Mouse (Mus musculus) mouse embryonic stem cell (cell line): ENCODE data around the gene Apoa5.

Source experiments
- in situ Hi-C, 2 experiments: fragments of 300-500 bp; cut with MboI; formaldehyde crosslinking; loops; 1 replicate in 1 of 2; 3 replicates in 1 of 2; pipeline ENCODE4 v1.14.3; 2019 to 2020; ENCODE audit warnings: low sequenced_read_pairs in 2 of 2, low pct_unique_long_range_greater_than_20kb in 1 of 2, mixed read lengths in 1 of 2; ENCODE audit not compliant: unreplicated experiment in 1 of 2

Gene Apoa5

DNA sequence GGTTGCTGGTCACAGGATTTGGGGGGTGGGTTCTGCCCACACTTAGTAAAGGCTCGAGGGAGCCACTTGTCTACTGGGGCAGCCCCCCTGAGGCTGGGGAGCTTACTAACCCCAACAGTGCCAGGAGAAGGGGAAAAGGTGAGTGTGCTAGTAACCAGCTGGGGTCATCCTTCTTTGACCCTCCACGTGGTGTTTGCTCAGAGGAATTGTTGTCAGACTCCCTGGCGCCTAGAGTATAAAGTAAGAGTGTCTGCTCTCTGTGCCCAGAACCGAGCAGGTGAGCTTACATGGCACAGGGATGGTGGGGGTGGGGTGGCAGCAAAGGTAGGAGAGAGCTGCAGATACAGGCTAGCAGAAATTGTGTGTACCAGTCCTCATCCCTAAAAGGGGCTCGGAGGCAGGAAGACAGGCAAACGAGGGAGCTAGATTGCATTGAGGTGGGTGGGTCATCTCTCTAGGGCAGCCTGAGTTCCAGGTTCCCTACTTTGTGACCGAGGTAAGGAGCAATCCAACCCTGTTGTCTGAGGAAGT lies at the start of gene Apoa5:
Gene Apoa5 (plus strand): TSS at position 291 of the 531 bp plus-strand sequence.
- in situ Hi-C loops = no loop called here

GRCm38 (mm10) chr9:46223090-46223489 lies 45.3 kb upstream of the Apoa5 start:
- in situ Hi-C loops = no loop called here

DNA sequence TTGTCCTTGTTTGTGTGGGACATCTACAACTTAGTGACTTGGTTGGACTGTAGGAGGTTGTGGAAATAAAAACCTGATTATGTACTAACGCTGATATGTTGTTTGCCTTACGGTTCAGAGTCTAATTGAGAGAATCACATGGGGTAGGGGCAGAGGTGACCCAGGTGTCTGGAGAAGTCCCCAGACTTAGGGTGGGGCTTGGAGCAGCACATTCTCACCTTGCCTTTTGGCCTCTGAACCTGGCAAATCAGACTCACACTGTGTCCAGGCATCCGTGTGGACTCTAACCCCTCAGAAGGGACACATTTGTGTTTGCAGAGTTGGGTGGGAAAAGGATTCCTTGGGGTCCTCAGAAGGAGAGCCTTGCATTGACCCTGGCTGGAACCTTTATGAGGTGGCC lies 44.3 kb upstream of the Apoa5 start:
- in situ Hi-C loops = no loop called here

DNA sequence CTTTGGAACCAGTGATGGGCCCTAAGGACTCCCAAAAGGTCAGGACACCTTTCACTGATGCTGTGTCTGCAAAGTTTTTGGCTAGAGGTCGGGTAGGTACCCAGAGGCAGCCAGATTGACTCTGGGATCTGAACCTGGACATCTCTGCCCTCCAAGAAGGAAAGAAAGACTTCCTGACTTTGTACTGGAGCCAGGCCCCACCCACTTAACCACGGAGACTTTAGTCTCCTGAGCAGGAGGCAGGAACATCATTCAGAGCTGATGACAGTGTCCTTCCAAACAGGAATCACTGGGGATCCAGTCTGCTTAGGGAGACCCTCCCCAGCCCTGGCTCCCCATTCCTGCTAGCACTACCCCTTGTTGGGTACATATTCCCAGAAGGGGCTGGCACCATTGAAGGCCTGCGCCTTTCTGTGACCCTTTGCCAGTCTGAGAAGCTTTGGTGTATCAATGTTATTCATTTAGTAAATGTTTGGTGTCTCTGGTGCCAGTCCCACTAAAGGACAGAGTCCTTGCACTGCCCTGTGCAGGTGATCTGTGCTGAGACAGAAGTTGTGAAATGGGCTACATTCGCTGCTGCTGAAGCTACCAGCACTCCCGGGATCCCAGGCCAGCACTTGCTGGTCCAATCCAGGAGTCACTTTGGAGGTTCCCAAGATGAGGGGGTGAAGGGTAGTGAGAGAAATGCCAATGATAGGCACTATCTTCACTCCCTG lies 43.3 kb upstream of the Apoa5 start:
- in situ Hi-C loops = no loop called here

- in situ Hi-C loops = no loop called here
Observed at GRCm38 (mm10) chr9:46227064-46227614, 41.3 kb upstream of the Apoa5 start.

- in situ Hi-C loops = no loop called here
Observed at GRCm38 (mm10) chr9:46228491-46228890, 39.9 kb upstream of the Apoa5 start, which contains the start of gene Apoa1. Gene Apoa1 (plus strand): TSS chr9:46228580.

DNA sequence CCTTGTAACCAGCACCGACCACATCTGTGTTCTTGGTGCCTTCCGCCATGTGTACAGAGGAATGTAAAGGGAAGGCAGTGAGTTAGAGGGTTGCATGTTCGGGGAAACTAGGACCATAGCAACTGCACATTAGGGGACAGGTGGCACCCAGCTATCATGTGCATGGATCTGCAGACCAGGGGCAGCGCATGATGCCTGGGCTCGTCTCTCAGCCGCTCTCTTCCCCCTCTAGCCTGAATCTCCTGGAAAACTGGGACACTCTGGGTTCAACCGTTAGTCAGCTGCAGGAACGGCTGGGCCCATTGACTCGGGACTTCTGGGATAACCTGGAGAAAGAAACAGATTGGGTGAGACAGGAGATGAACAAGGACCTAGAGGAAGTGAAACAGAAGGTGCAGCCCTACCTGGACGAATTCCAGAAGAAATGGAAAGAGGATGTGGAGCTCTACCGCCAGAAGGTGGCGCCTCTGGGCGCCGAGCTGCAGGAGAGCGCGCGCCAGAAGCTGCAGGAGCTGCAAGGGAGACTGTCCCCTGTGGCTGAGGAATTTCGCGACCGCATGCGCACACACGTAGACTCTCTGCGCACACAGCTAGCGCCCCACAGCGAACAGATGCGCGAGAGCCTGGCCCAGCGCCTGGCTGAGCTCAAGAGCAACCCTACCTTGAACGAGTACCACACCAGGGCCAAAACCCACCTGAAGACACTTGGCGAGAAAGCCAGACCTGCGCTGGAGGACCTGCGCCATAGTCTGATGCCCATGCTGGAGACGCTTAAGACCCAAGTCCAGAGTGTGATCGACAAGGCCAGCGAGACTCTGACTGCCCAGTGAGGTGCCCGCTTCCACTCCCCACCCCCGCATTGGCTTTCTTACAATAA lies 38.6 kb upstream of the Apoa5 start:
- in situ Hi-C loops = loop anchor here in 1 of 2 experiments (10.0 kb wide), 1 partner anchor 225 kb away; no protein-coding TSS in a partner anchor

GRCm38 (mm10) chr9:46230450-46230975 lies 37.9 kb upstream of the Apoa5 start:
- in situ Hi-C loops = loop anchor here in 1 of 2 experiments (10.0 kb wide), 1 partner anchor 226 kb away; no protein-coding TSS in a partner anchor

GRCm38 (mm10) chr9:46235196-46235595 lies 33.2 kb upstream of the Apoa5 start:
- in situ Hi-C loops = loop anchor here in 1 of 2 experiments (10.0 kb wide), 1 partner anchor 230 kb away; no protein-coding TSS in a partner anchor

- in situ Hi-C loops = loop anchor here in 1 of 2 experiments (10.0 kb wide), 1 partner anchor 231 kb away; no protein-coding TSS in a partner anchor
Observed at GRCm38 (mm10) chr9:46235596-46235648, 33.0 kb upstream of the Apoa5 start, which contains the start of gene Apoc3. Gene Apoc3 (minus strand): TSS chr9:46235636.

- in situ Hi-C loops = loop anchor here in 1 of 2 experiments (10.0 kb wide), 1 partner anchor 231 kb away; no protein-coding TSS in a partner anchor
Observed at GRCm38 (mm10) chr9:46235649-46236048, 32.8 kb upstream of the Apoa5 start.

GRCm38 (mm10) chr9:46238850-46239249 lies 29.6 kb upstream of the Apoa5 start:
- in situ Hi-C loops = loop anchor here in 1 of 2 experiments (10.0 kb wide), 1 partner anchor 234 kb away; no protein-coding TSS in a partner anchor

DNA sequence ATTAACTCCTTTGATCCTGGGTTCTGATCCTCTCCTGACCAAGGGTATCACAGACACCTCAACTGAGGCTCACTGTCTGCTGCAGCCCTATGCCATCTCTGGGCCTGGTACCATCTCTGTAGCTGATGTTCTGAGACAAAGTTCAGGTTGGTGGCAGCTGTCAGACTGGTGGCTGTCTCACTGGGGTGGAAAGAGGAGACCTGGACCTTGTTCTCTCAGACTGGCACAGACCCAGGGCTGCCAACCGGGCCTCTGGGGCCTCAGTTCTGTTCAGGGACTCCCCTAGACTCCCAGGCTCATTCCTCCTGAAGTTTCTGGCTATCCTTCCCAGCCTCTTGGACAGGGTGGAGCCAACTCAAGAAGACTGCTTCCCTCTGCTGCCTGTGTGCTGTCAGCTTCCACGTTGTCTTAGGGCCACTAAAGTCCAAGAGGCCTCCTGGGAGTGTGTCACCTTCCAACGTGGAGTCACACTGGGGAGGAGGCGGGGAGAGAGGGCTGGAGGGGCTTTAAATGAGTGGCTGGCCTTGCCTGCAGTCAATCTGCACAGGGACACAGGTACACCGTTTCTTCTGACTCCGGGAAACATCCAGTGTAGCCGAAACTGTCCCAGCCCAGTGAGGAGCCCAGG lies 27.8 kb upstream of the Apoa5 start, which contains the start of gene Apoa4:
Gene Apoa4 (plus strand): TSS at position 171 of the 628 bp plus-strand sequence.
- in situ Hi-C loops = no loop called here

GRCm38 (mm10) chr9:46241818-46242217 lies 26.6 kb upstream of the Apoa5 start:
- in situ Hi-C loops = no loop called here

DNA sequence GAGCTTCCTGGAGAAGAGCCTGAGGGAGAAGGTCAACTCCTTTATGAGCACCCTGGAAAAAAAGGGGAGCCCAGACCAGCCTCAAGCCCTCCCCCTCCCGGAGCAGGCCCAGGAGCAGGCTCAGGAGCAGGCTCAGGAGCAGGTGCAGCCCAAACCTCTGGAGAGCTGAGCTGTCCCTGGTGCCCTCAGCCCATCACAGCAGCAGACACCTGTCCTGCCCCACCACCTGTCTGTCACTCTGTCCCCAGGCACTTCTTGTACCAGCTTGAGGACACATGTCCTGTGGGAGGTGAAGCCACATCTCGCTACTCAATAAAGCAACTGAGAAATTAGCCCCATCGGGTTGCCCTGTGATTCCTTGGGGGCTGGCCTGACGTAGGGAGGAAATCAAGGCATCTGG lies 25.3 kb upstream of the Apoa5 start:
- in situ Hi-C loops = no loop called here

DNA sequence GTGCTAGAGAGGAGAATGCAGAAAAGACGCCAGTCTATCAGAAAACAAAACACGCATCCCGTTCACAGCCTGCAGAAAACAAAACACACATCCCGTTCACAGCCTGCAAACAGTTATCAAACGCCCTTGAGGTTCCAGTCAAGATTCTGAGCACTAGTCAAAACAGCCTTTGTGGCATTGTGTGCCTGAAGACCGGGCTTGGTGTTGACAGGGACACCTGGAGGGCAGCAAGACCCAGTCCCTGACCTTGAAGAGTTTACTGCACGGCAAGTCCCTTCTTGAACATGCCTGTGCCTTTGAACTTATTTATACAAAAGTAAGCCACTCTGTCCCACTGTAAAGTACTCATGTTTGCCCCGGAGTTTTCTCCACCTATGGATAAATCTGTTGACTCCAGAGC lies 24.8 kb upstream of the Apoa5 start:
- in situ Hi-C loops = no loop called here

DNA sequence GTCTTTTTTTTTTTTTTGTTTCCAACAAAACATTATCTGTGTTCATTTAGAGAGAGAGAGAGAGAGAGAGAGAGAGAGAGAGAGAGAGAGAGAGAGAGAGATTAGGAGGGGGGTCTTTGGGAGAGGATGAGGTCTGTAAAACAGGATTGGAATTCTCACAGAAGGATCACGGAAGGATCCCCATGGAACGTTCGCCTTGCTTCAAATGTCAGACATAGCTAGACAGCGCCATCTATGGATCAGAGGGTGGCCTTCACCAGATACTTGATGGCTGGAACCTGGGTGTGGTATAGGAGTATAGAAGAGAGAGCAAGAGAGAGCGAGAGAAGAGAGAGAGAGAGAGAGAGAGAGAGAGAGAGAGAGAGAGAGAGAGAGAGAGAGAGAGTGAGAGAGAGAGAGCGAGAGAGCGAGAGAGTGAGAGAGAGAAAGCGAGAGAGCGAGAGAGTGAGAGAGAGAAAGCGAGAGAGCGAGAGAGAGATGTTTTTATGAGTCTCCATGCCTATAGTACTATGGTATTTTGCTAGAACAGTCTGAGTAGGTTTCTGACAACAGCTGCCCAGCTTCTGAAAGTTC lies 21.6 kb upstream of the Apoa5 start:
- in situ Hi-C loops = no loop called here

DNA sequence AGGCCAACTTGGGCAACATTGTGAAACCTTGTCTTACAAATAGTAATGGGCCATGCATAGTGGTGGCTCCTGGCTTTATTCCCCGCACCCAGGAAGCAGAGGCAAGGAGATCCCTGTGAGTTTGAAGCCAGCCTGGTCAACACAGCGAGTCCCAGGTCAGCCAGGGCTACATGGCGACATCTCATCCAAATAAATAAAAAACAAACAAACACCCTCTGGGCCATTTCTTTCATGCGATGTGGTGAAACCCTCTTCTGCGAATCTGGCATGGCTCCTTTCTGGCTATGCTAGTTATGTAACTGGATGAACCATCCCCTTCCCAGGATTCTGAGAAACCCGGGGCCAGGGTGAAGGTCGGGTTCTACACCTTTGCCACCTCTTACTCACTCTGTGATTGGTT lies 12.3 kb upstream of the Apoa5 start:
- in situ Hi-C loops = no loop called here
